Mouse (Mus musculus): ENCODE measurements at regions not wholly inside any gene's neighbourhood (a gene's known extent, or its start where the extent isn't known, plus 50 kb on each side); places are given as distances from the start of the nearest gene placed in this dataset.

DNA sequence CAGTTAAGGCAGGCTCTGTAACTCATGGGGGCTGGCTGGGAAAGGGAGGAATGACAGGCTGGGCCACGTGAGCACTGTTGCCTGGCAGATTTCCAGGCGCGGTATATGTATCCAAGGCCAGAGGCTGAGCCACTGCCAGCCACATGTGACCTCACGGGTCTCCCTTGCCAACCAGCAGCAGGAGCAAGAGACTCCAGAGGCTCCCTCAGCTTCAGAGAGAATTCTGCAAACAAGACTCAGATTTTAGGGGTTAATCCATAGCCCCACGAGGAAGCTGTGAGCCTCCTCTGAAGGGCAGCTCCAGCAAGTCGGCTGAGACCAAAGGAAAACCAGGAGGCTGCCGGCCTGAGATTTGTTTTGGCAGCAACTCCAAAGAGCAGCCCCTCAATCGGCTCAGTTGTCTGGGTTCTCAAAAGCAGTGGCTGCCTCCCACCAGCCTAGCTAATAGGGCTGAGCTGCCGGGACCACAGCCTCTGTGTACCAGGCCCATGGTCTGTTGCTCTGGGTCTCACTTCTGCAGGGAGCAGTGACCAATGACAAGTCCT, 264.0 kb upstream of the Cadm1 start:
- in situ Hi-C loops (cut with MboI, MseI): no loop called here

DNA sequence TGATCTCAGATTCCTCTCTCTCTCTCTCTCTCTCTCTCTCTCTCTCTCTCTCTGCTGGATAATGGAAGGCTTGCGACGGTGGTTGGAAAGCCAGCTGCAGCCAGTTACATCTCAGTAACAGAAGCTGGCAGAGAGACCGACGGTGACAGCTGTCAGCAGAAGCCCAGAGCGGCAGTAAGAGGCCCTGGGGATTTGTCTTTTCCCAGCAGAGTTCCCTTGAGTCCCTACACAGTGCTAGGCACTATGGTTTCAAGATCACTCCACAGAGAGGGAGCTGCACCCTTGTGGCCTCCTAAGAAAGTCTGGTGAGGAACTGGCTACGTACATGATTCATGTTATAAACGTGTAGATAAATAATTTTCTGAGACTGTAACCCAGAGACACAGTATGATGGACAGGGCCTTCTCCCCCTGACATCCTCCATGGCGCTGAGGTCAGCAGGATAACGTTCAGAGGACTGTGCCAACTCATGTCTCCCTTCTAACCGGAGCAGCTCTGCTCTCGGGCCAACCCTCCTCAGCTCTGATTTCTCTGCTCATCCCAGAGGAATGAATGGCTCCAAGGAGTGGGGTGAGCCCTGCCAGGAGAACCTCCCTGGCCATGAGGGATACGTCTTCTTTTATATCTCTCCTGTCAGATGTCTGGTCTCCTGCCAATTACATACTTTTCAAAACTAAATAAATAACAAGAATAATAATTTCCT, 253.5 kb upstream of the Cadm1 start:
- in situ Hi-C loops (cut with MboI, MseI): no loop called here

DNA sequence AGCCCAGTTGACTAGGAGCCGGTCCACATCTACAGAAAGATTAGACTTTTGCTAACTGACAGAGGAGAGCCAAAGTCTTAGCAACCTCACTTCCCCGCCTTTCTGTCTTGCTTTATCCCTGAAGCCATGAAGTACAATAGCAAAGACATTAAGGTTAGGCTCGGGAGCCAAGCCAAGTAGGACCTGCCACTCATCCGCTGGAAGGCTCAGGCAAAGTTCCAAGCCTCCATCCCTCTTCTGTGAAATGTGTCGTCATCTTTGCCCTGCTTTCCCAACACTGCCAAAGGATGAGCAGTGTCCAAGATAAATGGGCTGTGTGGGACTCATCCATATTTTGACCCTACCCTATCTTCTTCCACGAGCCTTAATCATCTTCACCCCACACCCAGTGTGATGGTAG, 250.6 kb upstream of the Cadm1 start:
- in situ Hi-C loops (cut with MboI, MseI): no loop called here

- in situ Hi-C loops (cut with MboI, MseI): no loop called here
Observed at GRCm38 (mm10) chr9:47280146-47280545, 249.8 kb upstream of the Cadm1 start.

- in situ Hi-C loops (cut with MboI, MseI): no loop called here
Observed at GRCm38 (mm10) chr9:47280598-47280997, 249.4 kb upstream of the Cadm1 start.

- in situ Hi-C loops (cut with MboI, MseI): no loop called here
Observed at GRCm38 (mm10) chr9:47283746-47284455, 246.1 kb upstream of the Cadm1 start.

GRCm38 (mm10) chr9:47286930-47287722, 242.8 kb upstream of the Cadm1 start:
- in situ Hi-C loops (cut with MboI, MseI): no loop called here

GRCm38 (mm10) chr9:47288587-47289199, 241.3 kb upstream of the Cadm1 start:
- in situ Hi-C loops (cut with MboI, MseI): no loop called here

GRCm38 (mm10) chr9:47300633-47301032, 229.3 kb upstream of the Cadm1 start:
- in situ Hi-C loops (cut with MboI, MseI): no loop called here

- in situ Hi-C loops (cut with MboI, MseI): no loop called here
Observed at GRCm38 (mm10) chr9:47307125-47307751, 222.7 kb upstream of the Cadm1 start.

- in situ Hi-C loops (cut with MboI, MseI): no loop called here
Observed at GRCm38 (mm10) chr9:47307752-47308500, 222.0 kb upstream of the Cadm1 start.

- in situ Hi-C loops (cut with MboI, MseI): no loop called here
Observed at GRCm38 (mm10) chr9:47313433-47313832, 216.5 kb upstream of the Cadm1 start.

DNA sequence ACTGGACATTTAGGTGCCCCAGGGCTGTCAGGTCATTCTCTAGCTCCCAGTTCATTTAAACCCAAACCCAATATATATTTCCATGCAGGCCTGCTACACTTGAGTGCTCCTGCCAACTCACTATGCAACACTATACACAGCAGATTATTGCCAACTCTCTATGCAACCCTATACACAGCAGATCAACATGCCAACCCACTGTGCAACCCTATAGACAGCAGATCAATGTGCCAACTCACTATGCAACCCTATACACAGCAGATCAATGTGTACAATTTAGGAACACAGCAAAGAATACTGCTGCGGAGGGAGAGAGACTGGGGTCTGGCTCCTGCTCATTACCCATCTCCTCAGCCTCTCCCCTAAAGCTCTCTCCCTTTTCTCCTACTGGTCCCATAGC, 215.7 kb upstream of the Cadm1 start:
- in situ Hi-C loops (cut with MboI, MseI): no loop called here

DNA sequence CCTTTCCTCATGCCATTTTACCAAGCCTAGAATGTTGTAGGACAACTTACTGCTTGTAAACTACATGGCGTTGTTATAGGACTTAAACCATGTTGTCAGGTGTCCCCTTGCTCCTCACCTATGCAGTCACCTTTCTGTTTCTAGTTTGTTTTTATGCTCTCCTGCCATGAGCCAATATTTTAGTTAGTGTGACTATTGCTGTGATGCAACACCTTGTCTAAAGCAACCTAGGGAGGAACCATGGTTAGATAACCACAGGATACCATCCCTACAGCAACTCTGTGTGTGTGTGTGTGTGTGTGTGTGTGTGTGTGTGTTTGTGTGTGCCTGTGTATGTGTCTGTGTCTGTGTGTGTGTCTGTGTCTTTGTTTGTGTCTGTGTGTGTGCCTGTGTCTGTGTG, 209.6 kb upstream of the Cadm1 start:
- in situ Hi-C loops (cut with MboI, MseI): no loop called here

GRCm38 (mm10) chr9:47321106-47321789, 208.7 kb upstream of the Cadm1 start:
- in situ Hi-C loops (cut with MboI, MseI): no loop called here

DNA sequence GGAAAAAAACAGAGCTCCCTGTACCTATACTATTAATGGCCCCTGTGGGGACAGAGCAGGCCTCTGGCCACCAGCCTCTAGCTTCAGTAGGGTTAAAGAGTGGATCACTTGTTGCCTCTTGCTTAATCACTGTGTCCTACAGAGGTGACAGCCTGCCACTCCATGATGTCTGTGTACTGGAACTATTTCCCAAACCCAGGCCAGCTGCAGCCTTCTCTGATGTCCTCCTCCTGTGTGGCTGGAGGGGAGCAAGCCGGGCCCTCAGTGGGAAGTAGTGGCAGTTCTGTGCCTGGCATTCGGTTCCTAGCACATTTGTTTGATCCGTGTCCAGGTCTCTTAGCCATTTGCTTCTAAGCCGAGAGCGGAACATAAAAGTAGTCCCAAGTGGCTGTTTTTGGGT, 207.7 kb upstream of the Cadm1 start:
- in situ Hi-C loops (cut with MboI, MseI): no loop called here

DNA sequence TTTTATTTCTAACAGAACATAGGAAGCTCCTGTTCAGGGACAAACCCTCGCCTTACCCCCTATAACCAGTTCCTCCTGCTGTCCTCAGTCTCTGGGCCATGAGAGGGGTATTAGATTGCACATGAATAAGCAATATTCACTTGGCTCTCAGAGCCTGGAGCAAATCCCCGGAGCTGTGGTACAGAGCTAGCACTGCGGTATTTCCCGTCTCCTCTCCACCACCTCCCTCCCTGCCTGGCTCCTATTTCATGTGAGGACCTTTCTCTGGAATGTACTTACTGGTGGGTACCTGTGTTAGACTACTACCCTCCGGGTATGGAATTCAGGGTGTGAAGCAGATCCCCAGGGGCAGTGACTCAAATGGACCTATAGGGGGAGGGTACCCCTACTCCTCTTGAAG, 206.9 kb upstream of the Cadm1 start:
- in situ Hi-C loops (cut with MboI, MseI): no loop called here

- in situ Hi-C loops (cut with MboI, MseI): no loop called here
Observed at GRCm38 (mm10) chr9:47327575-47327974, 202.4 kb upstream of the Cadm1 start.

DNA sequence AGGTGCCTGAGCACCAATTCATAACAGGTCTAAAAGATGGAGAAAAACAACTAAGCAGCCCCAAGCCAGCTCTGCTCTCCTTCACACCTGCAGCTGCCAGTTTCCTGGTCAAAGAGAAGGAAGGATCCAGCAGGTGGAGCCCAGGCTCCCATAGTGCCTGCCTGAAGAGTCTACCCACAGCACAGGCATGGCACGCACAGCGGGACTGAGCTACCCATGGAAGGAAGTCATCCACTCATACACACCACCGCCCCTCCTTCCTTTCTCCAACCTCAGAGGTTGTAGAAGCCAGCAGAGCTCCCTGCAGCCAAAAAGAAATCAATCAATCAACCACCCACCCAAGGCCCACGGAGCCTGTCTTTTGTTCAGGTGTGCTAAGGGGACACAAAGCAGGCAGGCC, 197.0 kb upstream of the Cadm1 start:
- in situ Hi-C loops (cut with MboI, MseI): no loop called here

- in situ Hi-C loops (cut with MboI, MseI): no loop called here
Observed at GRCm38 (mm10) chr9:47338221-47338620, 191.8 kb upstream of the Cadm1 start.

All from regulatory T cell (primary cell).